Mouse (Mus musculus) G1E (cell line): ENCODE data around the gene Apoh. TPM values are rescaled to one million over a fixed set of nuclear protein-coding genes. Genes with fewer than 3 reads are reported as not detected.

Experiments used
- ATAC-seq: 2 replicates; pipeline ENCODE4 v1.8.0; 2016; ENCODE audit warnings: mild to moderate bottlenecking; ENCODE audit not compliant: insufficient number of reproducible peaks, poor library complexity, low FRiP score, severe bottlenecking; ENCODE audit errors: extremely low read depth
- DNase-seq: peaks from one replicate; pipeline ENCODE4 v3.0.0; 2012; ENCODE audit warnings: low spot score
- H3K27me3 ChIP-seq: 2 replicates; pipeline ENCODE4 v1.6.1; 2012; ENCODE audit warnings: mild to moderate bottlenecking, low read length, inconsistent platforms; ENCODE audit not compliant: insufficient read depth
- H3K36me3 ChIP-seq: replicated peaks from 2 replicates; pipeline ENCODE3; 2012; ENCODE audit warnings: mild to moderate bottlenecking, inconsistent platforms
- H3K4me1 ChIP-seq: 2 replicates; pipeline ENCODE4 v1.6.1; 2012; ENCODE audit warnings: low read depth, low read length, inconsistent platforms, mixed read lengths; ENCODE audit not compliant: insufficient read depth
- H3K4me3 ChIP-seq: 2 replicates; pipeline ENCODE4 v1.5.1; 2012; ENCODE audit warnings: low read depth, mild to moderate bottlenecking, inconsistent platforms, low read length, moderate library complexity, mixed read lengths
- H3K9me3 ChIP-seq: replicated peaks from 2 replicates; pipeline ENCODE4 v1.6.1; 2012; ENCODE audit warnings: inconsistent platforms
- CTCF ChIP-seq: IDR thresholded peaks from 2 replicates; pipeline ENCODE4 v1.5.1; 2012; ENCODE audit warnings: low read depth, low read length, inconsistent platforms, mixed read lengths
- GATA1 ChIP-seq: IDR thresholded peaks from 2 replicates; pipeline ENCODE4 v1.6.1; 2012; ENCODE audit warnings: borderline replicate concordance, low read length, inconsistent platforms, mixed read lengths
- GATA2 ChIP-seq: IDR thresholded peaks from 2 replicates; pipeline ENCODE4 v1.6.1; 2012; ENCODE audit warnings: low read depth, low read length, inconsistent platforms, borderline replicate concordance
- POLR2AphosphoS5 ChIP-seq: IDR thresholded peaks from 2 replicates; pipeline ENCODE4 v1.6.1; 2012; ENCODE audit warnings: low read depth, low read length, inconsistent platforms; ENCODE audit not compliant: insufficient replicate concordance
- TAL1 ChIP-seq: conservative IDR thresholded peaks from 2 replicates; pipeline ENCODE4 v1.6.1; 2012; ENCODE audit warnings: low read depth, low read length, inconsistent platforms, mixed read lengths
- polyA plus RNA-seq: library from polyadenylated mRNA; stranded (reverse); fragments of >175 nt; gene quantifications from 2 replicates; pipeline ENCODE4 v1.2.3, GENCODE M21; 2012
- total RNA-seq, 2 experiments: library from RNA; stranded (forward) in 1 of 2; stranded (reverse) in 1 of 2; fragments of 200-1000 nt in 1 of 2; fragments of >200 nt in 1 of 2; fragmentation: Nextera tagmentation in 1 of 2; gene quantifications; 2 replicates each; pipeline ENCODE4 v1.2.3; 2014 to 2017

The Apoh gene
- total and polyA plus RNA-seq, 3 experiments: not detected

- H3K36me3 ChIP-seq: no peaks in the 10 kb centered on the region
- H3K4me3 ChIP-seq: no peak overlapping the region
- H3K9me3 ChIP-seq: peaks cover 22% of the 10 kb centered on the region
- DNase-seq (no peak), ATAC-seq (no peak)
- no peak for TF ChIP-seq CTCF
- no peaks in the 10 kb centered on the region for H3K27me3 ChIP-seq
- H3K4me1 ChIP-seq: no peaks in the 10 kb centered on the region
These were observed 75.4 kb downstream of the Apoh start for GRCm38 (mm10) chr11:108418540-108418939.

- Histone ChIP-seq H3K9me3 (peaks cover 22% of the 10 kb centered on the region), H3K4me3 (no peak overlapping the region), H3K4me1 (no peaks in the 10 kb centered on the region), H3K27me3 (no peaks in the 10 kb centered on the region), H3K36me3 (no peaks in the 10 kb centered on the region)
- DNase-seq: no peak
- TF ChIP-seq CTCF: no peak
- TF ChIP-seq GATA1: no peak
- TF ChIP-seq POLR2AphosphoS5: no peak
- no peak for TF ChIP-seq GATA2
- no peak for TF ChIP-seq TAL1
- ATAC-seq: no peak
These were observed 76.1 kb downstream of the Apoh start for GRCm38 (mm10) chr11:108419242-108419641.

- Histone ChIP-seq H3K4me1 (no peaks in the 10 kb centered on the region), H3K27me3 (no peaks in the 10 kb centered on the region), H3K36me3 (no peaks in the 10 kb centered on the region), H3K4me3 (no peak overlapping the region), H3K9me3 (peaks cover 25% of the 10 kb centered on the region)
- DNase-seq (no peak), ATAC-seq (no peak)
- no peak for TF ChIP-seq GATA1
- no peak for TF ChIP-seq GATA2
- no peak for TF ChIP-seq POLR2AphosphoS5
- TF ChIP-seq CTCF: no peak
- TF ChIP-seq TAL1: no peak
These were observed 77.6 kb downstream of the Apoh start for GRCm38 (mm10) chr11:108420751-108421150.

GRCm38 (mm10) chr11:108423221-108423620 lies 80.1 kb downstream of the Apoh start:
- ATAC-seq (no peak), DNase-seq (no peak)
- H3K36me3 ChIP-seq: no peaks in the 10 kb centered on the region
- H3K4me1 ChIP-seq: no peaks in the 10 kb centered on the region
- no peaks in the 10 kb centered on the region for H3K27me3 ChIP-seq
- no peak overlapping the region for H3K4me3 ChIP-seq
- peaks cover 19% of the 10 kb centered on the region for H3K9me3 ChIP-seq
- TF ChIP-seq GATA1 (no peak), CTCF (no peak), POLR2AphosphoS5 (no peak), TAL1 (no peak), GATA2 (no peak)

- H3K27me3 ChIP-seq: no peaks in the 10 kb centered on the region
- ATAC-seq: no peak
- H3K9me3 ChIP-seq: peaks cover 19% of the 10 kb centered on the region
- H3K4me1 ChIP-seq: no peaks in the 10 kb centered on the region
- no peak overlapping the region for H3K4me3 ChIP-seq
- TF ChIP-seq POLR2AphosphoS5: no peak
- no peak for TF ChIP-seq GATA1
- no peak for DNase-seq
- H3K36me3 ChIP-seq: no peaks in the 10 kb centered on the region
These were observed 81.0 kb downstream of the Apoh start for GRCm38 (mm10) chr11:108424111-108424510.

- Histone ChIP-seq H3K36me3 (no peaks in the 10 kb centered on the region), H3K27me3 (no peaks in the 10 kb centered on the region), H3K4me3 (peak within 1 kb of the TSS; percentile 19; the same call in 1 of the 2 replicates), H3K4me1 (no peaks in the 10 kb centered on the region), H3K9me3 (peaks cover 19% of the 10 kb centered on the region)
- ATAC-seq (no peak), DNase-seq (no peak)
- TF ChIP-seq GATA2 (no peak), TAL1 (no peak), CTCF (no peak), POLR2AphosphoS5 (no peak), GATA1 (no peak)
These were observed 81.9 kb downstream of the Apoh start, which contains the start of gene Cep112 for GRCm38 (mm10) chr11:108424889-108425591. Cep112 (plus strand) TSS chr11:108425192.

GRCm38 (mm10) chr11:108425592-108425921 lies 82.4 kb downstream of the Apoh start:
- H3K36me3 ChIP-seq: no peaks in the 10 kb centered on the region
- H3K4me1 ChIP-seq: no peaks in the 10 kb centered on the region
- no peak for DNase-seq
- no peak for ATAC-seq
- H3K4me3 ChIP-seq: no peak overlapping the region
- TF ChIP-seq POLR2AphosphoS5 (no peak), CTCF (no peak), TAL1 (no peak), GATA2 (no peak), GATA1 (no peak)
- peaks cover 19% of the 10 kb centered on the region for H3K9me3 ChIP-seq
- H3K27me3 ChIP-seq: no peaks in the 10 kb centered on the region
